ENCODE assay signal across 19 mouse cellular contexts in the genomic region with DNA sequence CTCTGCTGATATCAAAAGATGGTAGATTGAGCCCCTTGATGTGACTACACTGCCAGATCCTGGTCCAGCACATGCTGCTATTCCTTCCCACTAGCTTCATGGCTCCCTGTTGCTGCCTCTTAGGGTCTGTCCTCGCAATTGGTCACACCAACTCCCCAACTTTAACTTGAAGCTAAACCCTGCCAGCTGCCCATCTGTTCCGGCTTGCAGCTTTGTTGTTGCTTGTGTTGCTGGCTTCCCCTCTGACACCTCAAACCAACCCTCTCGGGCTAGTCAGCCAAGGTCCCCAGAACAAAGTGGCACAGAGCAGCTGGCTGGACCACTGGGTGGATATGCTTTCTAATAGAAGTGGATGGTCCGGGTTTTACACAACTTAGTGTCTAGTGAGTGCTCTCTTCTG.
A peak's percentile ranks its signal among the peaks of the same experiment; 100 is the strongest.
DNase-seq lines count a peak whose midpoint lies in the region; ATAC-seq and TF ChIP-seq lines count a peak whose summit lies in the region.
"Had no signal": no experiment of that assay in that cellular context is flagged by ENCODE, and none has a peak within 500 bp of the region (broad histone marks: within the 10 kb centered on the region; RNA-seq: fewer than 3 reads in every experiment).

No protein-coding gene starts in this region.

- no peaks in the 10 kb centered on the region for H3K9me3 ChIP-seq in hindbrain, postnatal 0 days (ENCODE audit: low read length)
- H3K9me3 ChIP-seq in hindbrain, embryonic 16.5 days (ENCODE audit: control insufficient read depth, low read length): no peaks in the 10 kb centered on the region
- H3K9me3 ChIP-seq: embryonic facial prominence, embryonic 13.5 days; embryonic facial prominence, embryonic 15.5 days; forebrain, embryonic 10.5 days; forebrain, embryonic 12.5 days had no signal

- H3K27me3 ChIP-seq in hindbrain, postnatal 0 days (ENCODE audit: insufficient read depth, low read length): no peaks in the 10 kb centered on the region
- H3K27me3 ChIP-seq in hindbrain, embryonic 16.5 days (replicated peaks; ENCODE audit: control insufficient read depth, insufficient read depth, low read length): no peaks in the 10 kb centered on the region
- H3K27me3 ChIP-seq: embryonic facial prominence, embryonic 13.5 days; embryonic facial prominence, embryonic 15.5 days; forebrain, embryonic 12.5 days had no signal

- peak; percentile 57 for DNase-seq in hindbrain, postnatal 0 days (ENCODE audit: low spot score)
- peak; percentile 68 for DNase-seq in left cerebral cortex, postnatal 4 days
- DNase-seq in left cerebral cortex, postnatal 10 days (ENCODE audit: extremely low spot score in 1 of 2, low spot score in 2 of 2): no peak
- DNase-seq: adrenal gland, adult 2 months; adrenal gland, postnatal 10 days; adrenal gland, postnatal 25 days; cerebellum, adult 11-12 months; cerebellum, adult 2 months; cerebellum, adult 9-10 months; cerebellum, postnatal 36 days; embryo, embryonic 11 days had no signal

- WGBS in hindbrain, postnatal 0 days: 61% methylated on average over 4 of the region's 4 CpGs
- 72% methylated on average over 4 of the region's 4 CpGs for WGBS in hindbrain, embryonic 16.5 days

- H3K4me3 ChIP-seq in hindbrain, postnatal 0 days (ENCODE audit: low read length): no peak overlapping the region
- H3K4me3 ChIP-seq in hindbrain, embryonic 16.5 days (ENCODE audit: low read length): no peak overlapping the region
- H3K4me3 ChIP-seq: embryonic facial prominence, embryonic 13.5 days; embryonic facial prominence, embryonic 15.5 days; erythroblast, embryonic 14.5 days; forebrain, embryonic 10.5 days; forebrain, embryonic 12.5 days had no signal

- peaks cover 15% of the 10 kb centered on the region for H3K4me1 ChIP-seq in hindbrain, postnatal 0 days (ENCODE audit: insufficient read depth, low read length)
- peaks cover 2% of the 10 kb centered on the region; the same call in 1 of the 2 replicates for H3K4me1 ChIP-seq in hindbrain, embryonic 16.5 days (ENCODE audit: control insufficient read depth, insufficient read depth, low read depth, low read length)
- H3K4me1 ChIP-seq: embryonic facial prominence, embryonic 13.5 days; embryonic facial prominence, embryonic 15.5 days had no signal

- TF ChIP-seq CTCF in hindbrain, postnatal 0 days (IDR thresholded peaks at IDR 0.05; ENCODE audit: low read depth): no peak

- H3K4me2 ChIP-seq in hindbrain, postnatal 0 days (ENCODE audit: low read depth, low read length): no peak overlapping the region
- H3K4me2 ChIP-seq in hindbrain, embryonic 16.5 days (ENCODE audit: low read length): no peak overlapping the region
- H3K4me2 ChIP-seq: embryonic facial prominence, embryonic 13.5 days; embryonic facial prominence, embryonic 15.5 days; forebrain, embryonic 12.5 days had no signal

- no peak overlapping the region for H3K9ac ChIP-seq in hindbrain, postnatal 0 days (replicated peaks; ENCODE audit: low read length)
- H3K9ac ChIP-seq in hindbrain, embryonic 16.5 days (ENCODE audit: low read depth, low read length): no peak overlapping the region
- H3K9ac ChIP-seq: embryonic facial prominence, embryonic 13.5 days; embryonic facial prominence, embryonic 15.5 days; forebrain, embryonic 12.5 days had no signal

- intact Hi-C loops in left cerebral cortex, postnatal 4 days (cut with DNase I): no loop called here
- intact Hi-C loops in left cerebral cortex, postnatal 10 days (cut with DNase I): no loop called here

- no peak overlapping the region; the same call in 1 of the 2 replicates for H3K27ac ChIP-seq in hindbrain, postnatal 0 days
- H3K27ac ChIP-seq in hindbrain, embryonic 16.5 days (ENCODE audit: low read depth, low read length): no peak overlapping the region
- H3K27ac ChIP-seq: embryonic facial prominence, embryonic 13.5 days; embryonic facial prominence, embryonic 15.5 days; forebrain, embryonic 10.5 days; forebrain, embryonic 12.5 days had no signal

- no peaks in the 10 kb centered on the region; the same call in 1 of the 2 replicates for H3K36me3 ChIP-seq in hindbrain, postnatal 0 days (ENCODE audit: insufficient read depth, low read length)
- H3K36me3 ChIP-seq in hindbrain, embryonic 16.5 days (ENCODE audit: control insufficient read depth, insufficient read depth, low read length): 0 out of 2 replicates have a peak, but pooled peaks cover 4% of the 10 kb centered on the region
- H3K36me3 ChIP-seq: embryonic facial prominence, embryonic 13.5 days; embryonic facial prominence, embryonic 15.5 days; forebrain, embryonic 10.5 days; forebrain, embryonic 12.5 days had no signal

- no peak for ATAC-seq in hindbrain, postnatal 0 days
- no peak for ATAC-seq in hindbrain, embryonic 16.5 days
- ATAC-seq: forebrain, embryonic 14.5 days; forebrain, embryonic 16.5 days had no signal

Comparison
In these comparisons a context has a peak if more than half of its experiments do, and no peak if none do; other contexts are left out.
1. DNase-seq: peak in hindbrain, postnatal 0 days (single experiment) and left cerebral cortex, postnatal 4 days (single experiment); none in left cerebral cortex, postnatal 10 days (0 of 2).